9 mouse cellular contexts compared by ENCODE assay signal in genomic region chr16:38239729-38240128, GRCm38 (mm10). TPM values are rescaled to one million over a fixed set of nuclear protein-coding genes. Genes with fewer than 3 reads are reported as not detected.
DNase-seq lines count a peak whose midpoint lies in the region; ATAC-seq and TF ChIP-seq lines count a peak whose summit lies in the region.
"Had no signal": no experiment of that assay in that cellular context is flagged by ENCODE, and none has a peak within 500 bp of the region (broad histone marks: within the 10 kb centered on the region; RNA-seq: fewer than 3 reads in every experiment).

No protein-coding gene starts in this region.

- peaks cover 37% of the 10 kb centered on the region for H3K36me3 ChIP-seq in forebrain, embryonic 14.5 days (ENCODE audit: control insufficient read depth, insufficient read depth, low read length)
- peaks cover 46% of the 10 kb centered on the region for H3K36me3 ChIP-seq in forebrain, embryonic 13.5 days (ENCODE audit: poor library complexity, severe bottlenecking)
- no peaks in the 10 kb centered on the region for H3K36me3 ChIP-seq in testis, adult 2 months (ENCODE audit: control insufficient read depth, insufficient read depth, low read length)

- no peak overlapping the region for H3K4me2 ChIP-seq in forebrain, embryonic 14.5 days (ENCODE audit: low read length)
- no peak overlapping the region for H3K4me2 ChIP-seq in forebrain, embryonic 13.5 days

- H3K27ac ChIP-seq in forebrain, embryonic 14.5 days (ENCODE audit: low read depth, low read length), result no peak overlapping the region
- no peak overlapping the region for H3K27ac ChIP-seq in forebrain, embryonic 13.5 days
- no peak overlapping the region for H3K27ac ChIP-seq in testis, adult 2 months (ENCODE audit: control insufficient read depth, insufficient read depth, low read depth, low read length)
- no peak overlapping the region for H3K27ac ChIP-seq in left cerebral cortex, adult 2 months

- DNase-seq in forebrain, embryonic 14.5 days (ENCODE audit: low spot score), result peak; percentile 49
- no peak for DNase-seq in testis, postnatal 10 days (ENCODE audit: low spot score)
- peak; percentile 22 for DNase-seq in embryo, embryonic 9.5 days (ENCODE audit: extremely low spot score)
- DNase-seq in left cerebral cortex, adult 2 months (ENCODE audit: extremely low spot score in 1 of 2, low spot score in 2 of 2), result no peak
- peak; percentile 61 for DNase-seq in retina, embryonic 14.5 days (ENCODE audit: low spot score)
- no peak for DNase-seq in right cerebral cortex, postnatal 14 days

- H3K27me3 ChIP-seq in forebrain, embryonic 14.5 days (replicated peaks; ENCODE audit: control insufficient read depth, insufficient read depth, low read length), result no peaks in the 10 kb centered on the region
- H3K27me3 ChIP-seq in forebrain, embryonic 13.5 days, result no peaks in the 10 kb centered on the region
- H3K27me3 ChIP-seq in testis, adult 2 months (ENCODE audit: control insufficient read depth, insufficient read depth, low read length), result no peaks in the 10 kb centered on the region

- no peaks in the 10 kb centered on the region for H3K4me1 ChIP-seq in forebrain, embryonic 14.5 days (ENCODE audit: control insufficient read depth, insufficient read depth, low read length)
- H3K4me1 ChIP-seq in forebrain, embryonic 13.5 days, result no peaks in the 10 kb centered on the region
- no peaks in the 10 kb centered on the region for H3K4me1 ChIP-seq in testis, adult 2 months (ENCODE audit: control insufficient read depth, insufficient read depth, low read length)

- 87% methylated on average over 5 of the region's 5 CpGs for WGBS in forebrain, embryonic 14.5 days
- 85% methylated on average over 5 of the region's 5 CpGs for WGBS in forebrain, embryonic 13.5 days

- 0 out of 2 replicates have a peak, but pooled peaks have one; percentile 6 for TF ChIP-seq CTCF in testis, adult 2 months (IDR thresholded peaks at IDR 0.05; ENCODE audit: control insufficient read depth, insufficient read depth, insufficient replicate concordance, low read depth, low read length)
- TF ChIP-seq CTCF in left cerebral cortex, adult 2 months (IDR thresholded peaks at IDR 0.05), result peak; percentile 74

- H3K4me3 ChIP-seq in forebrain, embryonic 14.5 days (ENCODE audit: low read depth, low read length), result no peak overlapping the region
- no peak overlapping the region for H3K4me3 ChIP-seq in forebrain, embryonic 13.5 days
- no peak overlapping the region for H3K4me3 ChIP-seq in testis, adult 2 months (ENCODE audit: control insufficient read depth, low read depth, low read length)
- no peak overlapping the region for H3K4me3 ChIP-seq in left cerebral cortex, adult 2 months

- H3K9me3 ChIP-seq in forebrain, embryonic 14.5 days (replicated peaks; ENCODE audit: control insufficient read depth, low read length), result no peaks in the 10 kb centered on the region
- no peaks in the 10 kb centered on the region for H3K9me3 ChIP-seq in forebrain, embryonic 13.5 days (replicated peaks)

- intact Hi-C loops in left cerebral cortex, adult 2 months (cut with DNase I), result no loop called here

- TF ChIP-seq POLR2A in testis, adult 2 months (IDR thresholded peaks at IDR 0.05; ENCODE audit: control insufficient read depth, low read depth, low read length), result no peak

- no peak overlapping the region for H3K9ac ChIP-seq in forebrain, embryonic 14.5 days (ENCODE audit: low read length)
- H3K9ac ChIP-seq in forebrain, embryonic 13.5 days, result no peak overlapping the region

- no peak for ATAC-seq in forebrain, embryonic 14.5 days
- no peak for ATAC-seq in forebrain, embryonic 13.5 days

RNA-seq across cellular contexts. Expression of gene Nr1i2, which starts 54.9 kb away (rescaled TPM):
- not detected in 2 replicates for polyA plus RNA-seq in forebrain, embryonic 14.5 days (2014; fragmentation: Nextera tagmentation; extraction: Ambion mirVana)
- not detected in 2 replicates for polyA plus RNA-seq in forebrain, embryonic 13.5 days (2015; fragmentation: Nextera tagmentation; extraction: Ambion mirVana)
- 0.22 and 0.36 TPM in 2 replicates for polyA plus RNA-seq in testis, adult 2 months (2012; rRNA removed)
- not detected for total RNA-seq in left cerebral cortex, adult 2 months (2021)
- total RNA-seq: layer of hippocampus, postnatal 25 days had no signal

Comparison
In these comparisons a context has a peak if more than half of its experiments do, and no peak if none do; other contexts are left out.
1. DNase-seq: peak in forebrain, embryonic 14.5 days (single experiment), embryo, embryonic 9.5 days (single experiment) and retina, embryonic 14.5 days (single experiment); none in testis, postnatal 10 days (single experiment), left cerebral cortex, adult 2 months (0 of 2) and right cerebral cortex, postnatal 14 days (single experiment).